Mouse (Mus musculus): Measurements from ENCODE around the gene Cylc2. TPM values are rescaled to one million over a fixed set of nuclear protein-coding genes. Genes with fewer than 3 reads are reported as not detected.

The Cylc2 gene
- total RNA-seq (2021) = not detected

DNA sequence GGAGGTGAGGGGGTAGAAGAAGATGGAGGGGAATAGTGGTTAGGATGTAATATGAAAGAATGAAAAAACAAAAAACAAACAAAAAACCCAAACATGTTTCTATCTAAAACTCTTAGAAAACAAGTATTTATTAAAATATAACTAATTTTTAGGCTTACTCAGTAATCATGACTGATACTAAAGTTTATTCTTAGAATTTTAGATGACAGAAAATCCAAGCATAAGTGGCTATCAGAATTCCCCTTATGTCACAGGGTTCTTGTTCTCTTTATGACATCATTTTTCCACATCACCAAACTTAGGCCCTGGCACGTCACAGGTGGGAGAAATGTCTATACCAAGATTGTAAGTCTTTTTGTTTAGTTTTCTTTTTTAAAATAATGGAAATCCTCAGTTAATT is at the start of gene Cylc2:
Cylc2 (plus strand) TSS at position 301 of the 400 bp plus-strand sequence.
- no peak for DNase-seq
